Mouse (Mus musculus) retina, postnatal 1 day (tissue): ENCODE results near the gene Tmcc1.

Experiments used
- DNase-seq: peaks from one replicate; pipeline ENCODE4 v3.0.0-alpha.2; 2012

Gene Tmcc1

DNA sequence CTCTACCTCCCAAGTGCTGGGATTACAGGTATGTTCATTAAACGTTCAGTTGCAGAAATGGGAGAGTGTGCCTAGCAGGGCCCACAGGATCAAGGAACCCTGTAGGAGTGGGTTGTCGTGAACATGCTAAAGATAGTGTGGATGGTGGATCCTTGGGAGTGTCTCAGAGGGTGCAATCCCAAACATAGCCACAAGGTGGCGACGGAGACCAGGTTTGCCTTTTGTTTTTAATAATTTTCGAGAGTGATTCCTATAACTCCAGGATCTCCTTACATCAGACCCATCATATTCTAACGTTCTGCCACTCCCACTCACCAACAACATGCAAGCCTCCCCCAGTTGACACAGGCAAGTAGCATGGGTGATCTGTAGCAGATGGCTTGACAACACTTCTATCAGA is 182.7 kb downstream of the Tmcc1 start:
- peak; percentile 80 for DNase-seq

- no peak for DNase-seq
These were observed 183.9 kb downstream of the Tmcc1 start for GRCm38 (mm10) chr6:116009426-116009825.

- DNase-seq = peak; percentile 81
These were observed 185.6 kb downstream of the Tmcc1 start for GRCm38 (mm10) chr6:116007561-116008173.

DNA sequence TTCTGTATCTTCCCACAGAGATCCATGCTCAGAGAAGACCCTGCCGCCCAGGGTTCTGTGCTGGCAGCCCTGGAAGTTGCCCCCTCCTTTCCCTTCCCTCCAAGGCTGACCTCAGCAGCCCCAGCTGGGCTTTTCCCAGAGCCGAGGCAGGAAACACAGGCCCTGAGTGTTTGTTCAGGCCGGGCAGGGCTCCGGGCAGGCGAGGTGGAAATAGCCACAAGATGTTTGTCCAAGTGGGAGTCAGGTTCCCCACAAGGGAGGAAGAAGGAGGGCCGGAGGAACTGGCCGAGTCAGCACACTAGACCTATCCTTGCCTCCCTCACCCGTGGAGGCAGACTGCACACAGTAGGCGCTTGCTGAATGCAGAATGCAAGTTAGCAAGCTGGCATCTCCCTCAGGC is 186.6 kb downstream of the Tmcc1 start:
- no peak for DNase-seq

GRCm38 (mm10) chr6:116005959-116006288 is 187.4 kb downstream of the Tmcc1 start:
- DNase-seq = no peak

DNA sequence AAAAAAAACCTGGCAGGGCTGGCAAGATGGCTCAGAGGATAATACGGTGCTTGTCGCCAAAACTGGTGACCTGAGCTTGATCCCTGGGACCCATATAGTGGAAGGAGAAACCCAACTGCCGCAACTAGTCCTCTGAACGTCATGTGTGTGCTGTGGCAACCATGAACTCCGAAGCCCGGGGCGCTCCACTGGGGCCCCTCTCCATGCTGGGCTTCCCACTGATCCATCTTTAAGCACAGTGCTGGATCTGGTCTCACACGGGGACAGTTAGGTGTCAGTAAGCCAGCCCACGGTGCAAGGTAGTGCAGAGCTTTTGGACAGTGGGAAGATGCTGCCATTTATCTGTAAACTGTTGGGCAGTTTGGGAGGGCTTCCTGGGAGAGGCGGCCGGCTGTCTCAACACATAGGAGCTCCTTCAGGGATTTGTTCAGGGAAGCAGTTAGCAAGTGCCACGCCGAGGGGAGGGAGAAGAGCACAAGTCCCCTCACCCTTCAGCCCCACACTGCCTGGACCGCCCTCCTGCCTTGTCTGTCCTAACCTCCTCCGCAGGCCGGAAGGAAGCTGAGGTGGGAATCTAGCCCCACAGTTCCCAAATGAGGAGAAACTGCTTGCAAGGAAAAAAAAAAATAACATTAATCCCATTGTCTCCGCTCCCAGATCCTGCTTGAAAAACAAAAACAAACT is 187.9 kb downstream of the Tmcc1 start:
- no peak for DNase-seq

- DNase-seq = no peak
These were observed 188.6 kb downstream of the Tmcc1 start for GRCm38 (mm10) chr6:116004716-116005115.

- DNase-seq = no peak
These were observed 189.2 kb downstream of the Tmcc1 start for GRCm38 (mm10) chr6:116004069-116004468.

DNA sequence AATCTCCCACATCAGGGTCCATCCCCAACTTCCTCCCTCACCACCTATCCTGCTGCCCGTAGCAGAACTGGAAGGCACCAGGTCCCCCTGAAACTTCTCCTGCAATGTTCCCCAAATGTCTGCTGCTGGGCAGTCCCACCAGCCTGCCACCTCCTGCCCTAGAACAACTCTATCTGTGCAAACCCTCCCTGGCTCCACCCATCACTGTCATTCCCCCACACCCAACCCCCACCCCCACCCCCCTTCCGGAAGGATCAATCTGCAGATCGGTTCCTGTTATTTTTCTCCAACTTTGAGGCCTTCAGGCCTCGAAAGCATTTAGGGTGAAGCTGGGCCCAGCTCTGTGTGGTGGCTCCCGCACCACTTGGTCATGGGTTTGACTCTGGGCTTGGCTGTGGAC is 189.8 kb downstream of the Tmcc1 start:
- DNase-seq = no peak

GRCm38 (mm10) chr6:116002311-116003104 is 190.8 kb downstream of the Tmcc1 start:
- no peak for DNase-seq

- no peak for DNase-seq
These were observed 192.4 kb downstream of the Tmcc1 start for GRCm38 (mm10) chr6:116000851-116001250.

DNA sequence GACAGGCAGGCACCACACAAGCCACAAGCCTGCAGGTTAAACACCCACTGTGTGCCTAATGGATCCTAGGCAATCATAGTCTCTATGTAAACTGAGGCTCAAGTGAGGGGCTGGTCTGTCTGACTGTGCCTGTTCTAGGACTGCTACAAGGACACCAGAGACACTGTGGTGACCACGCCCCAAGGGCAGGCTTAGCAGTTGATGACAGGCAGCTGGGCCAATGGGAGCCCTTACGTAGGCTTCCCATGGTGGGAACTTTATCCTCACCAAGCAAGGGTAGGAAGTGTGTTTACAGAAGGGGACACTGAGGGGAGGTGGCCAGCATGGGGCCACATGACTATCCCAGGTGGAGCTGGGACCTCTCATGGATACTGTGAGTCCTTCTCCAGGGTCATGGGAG is 194.1 kb downstream of the Tmcc1 start:
- DNase-seq = no peak

GRCm38 (mm10) chr6:115998758-115999157 is 194.5 kb downstream of the Tmcc1 start:
- no peak for DNase-seq

GRCm38 (mm10) chr6:115997726-115998311 is 195.5 kb downstream of the Tmcc1 start:
- peak; percentile 41 for DNase-seq

GRCm38 (mm10) chr6:115996171-115996851 is 197.0 kb downstream of the Tmcc1 start:
- DNase-seq = peak; percentile 65

GRCm38 (mm10) chr6:115995531-115995941 is 197.8 kb downstream of the Tmcc1 start:
- DNase-seq = no peak

DNA sequence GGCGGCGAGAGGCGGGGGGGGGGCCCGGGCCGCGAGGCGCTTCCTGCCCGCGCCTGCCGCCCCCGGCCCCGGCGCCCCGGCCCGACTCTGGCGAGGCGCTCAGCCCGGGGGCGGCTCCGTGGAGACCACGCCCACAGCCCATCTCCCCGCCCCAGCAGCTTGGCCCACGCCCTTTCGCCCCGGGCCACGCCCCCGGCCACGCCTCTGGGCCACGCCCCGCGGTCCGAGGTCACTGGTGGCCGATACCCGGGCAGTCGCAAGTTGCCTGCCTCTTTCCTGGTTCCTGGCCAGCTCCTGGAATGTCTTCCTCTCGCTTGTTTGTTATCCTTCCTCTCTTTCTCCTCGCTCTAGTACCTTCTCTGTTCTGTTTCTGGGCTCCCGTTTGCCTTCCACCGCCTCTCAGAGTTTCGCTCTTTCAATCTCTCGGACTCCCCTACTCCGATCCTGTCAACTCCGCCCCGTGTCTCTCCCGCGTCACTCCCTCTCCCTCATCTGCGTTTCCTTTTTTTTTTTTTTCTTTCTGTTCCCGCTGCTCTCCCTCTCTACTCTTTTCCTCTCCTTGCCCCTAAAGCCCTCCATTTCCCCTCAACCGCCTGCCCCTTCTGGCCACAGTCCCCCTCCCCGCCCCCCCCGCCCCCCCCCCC is 198.3 kb downstream of the Tmcc1 start, which contains the start of gene Plxnd1:
Gene Plxnd1 (minus strand): TSS at position 129 of the 644 bp plus-strand sequence.
- DNase-seq = peak; percentile 91

DNA sequence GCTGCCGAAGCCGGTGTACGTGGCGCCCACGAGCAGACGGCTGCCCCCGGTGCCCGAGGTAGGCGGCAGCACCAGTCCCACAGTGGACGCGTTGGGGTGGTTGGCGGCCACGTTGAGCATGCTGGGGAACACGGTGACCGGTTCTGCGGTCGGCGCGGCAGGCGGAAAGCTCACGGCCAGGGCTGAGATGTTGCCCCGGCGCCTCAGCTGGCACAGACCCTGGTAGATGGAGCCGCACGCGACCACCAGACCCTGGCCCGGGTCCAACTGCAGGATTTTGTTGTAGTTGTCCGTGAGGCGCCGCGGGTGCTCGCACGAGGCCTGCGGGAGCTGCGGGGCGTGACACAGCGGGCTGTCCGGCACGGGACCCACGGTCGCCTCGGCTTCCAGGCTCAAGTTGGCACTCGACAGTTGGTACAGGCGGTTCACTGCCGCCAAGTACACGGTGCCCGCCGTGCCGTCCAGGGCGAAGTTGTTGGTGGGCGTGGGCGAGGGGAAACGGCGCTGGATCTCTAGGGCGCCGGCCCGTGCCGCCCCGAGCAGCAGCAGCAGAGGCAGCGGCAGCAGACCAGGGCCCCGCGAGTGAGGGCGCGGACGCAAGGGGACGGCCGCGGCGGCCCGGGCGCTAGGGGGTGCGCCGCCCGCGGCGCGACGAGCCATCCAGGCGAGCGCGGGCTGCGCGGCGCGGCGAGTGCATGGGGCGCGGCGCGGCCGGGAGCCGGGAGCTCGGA is 199.0 kb downstream of the Tmcc1 start:
- DNase-seq = peak; percentile 59

GRCm38 (mm10) chr6:115993463-115994145 is 199.7 kb downstream of the Tmcc1 start:
- DNase-seq = peak; percentile 69

- no peak for DNase-seq
These were observed 200.3 kb downstream of the Tmcc1 start for GRCm38 (mm10) chr6:115992981-115993380.
